In genomic region chr6:95098366-95099109, GRCm38 (mm10) we compare ENCODE assay signal across 8 mouse cellular contexts. TPM values are rescaled to one million over a fixed set of nuclear protein-coding genes. Genes with fewer than 3 reads are reported as not detected.
DNase-seq lines count a peak whose midpoint lies in the region; ATAC-seq lines count a peak whose summit lies in the region.

No protein-coding gene starts in this region.

- H3K27me3 ChIP-seq in kidney, embryonic 16.5 days (ENCODE audit: insufficient read depth, low read length) = no peaks in the 10 kb centered on the region
- H3K27me3 ChIP-seq in limb, embryonic 15.5 days = no peaks in the 10 kb centered on the region
- no peaks in the 10 kb centered on the region for H3K27me3 ChIP-seq in stomach, embryonic 15.5 days (replicated peaks)

- no peaks in the 10 kb centered on the region for H3K9me3 ChIP-seq in kidney, embryonic 16.5 days (ENCODE audit: low read length)
- H3K9me3 ChIP-seq in limb, embryonic 15.5 days = no peaks in the 10 kb centered on the region
- no peaks in the 10 kb centered on the region for H3K9me3 ChIP-seq in stomach, embryonic 15.5 days

- 0 out of 2 replicates have a peak, but pooled peaks cover 3% of the 10 kb centered on the region for H3K4me1 ChIP-seq in kidney, embryonic 16.5 days (ENCODE audit: insufficient read depth, low read length)
- H3K4me1 ChIP-seq in limb, embryonic 15.5 days = peaks cover 5% of the 10 kb centered on the region
- H3K4me1 ChIP-seq in stomach, embryonic 15.5 days = 0 out of 2 replicates have a peak, but pooled peaks cover 4% of the 10 kb centered on the region

- H3K27ac ChIP-seq in kidney, embryonic 16.5 days (ENCODE audit: low read length) = no peak overlapping the region
- H3K27ac ChIP-seq in limb, embryonic 15.5 days = no peak overlapping the region; the same call in 1 of the 2 replicates
- H3K27ac ChIP-seq in stomach, embryonic 15.5 days = no peak overlapping the region

- no peak overlapping the region for H3K9ac ChIP-seq in kidney, embryonic 16.5 days (replicated peaks; ENCODE audit: low read length)
- no peak overlapping the region for H3K9ac ChIP-seq in limb, embryonic 15.5 days
- no peak overlapping the region for H3K9ac ChIP-seq in stomach, embryonic 15.5 days

- peak; percentile 99 for ATAC-seq in common myeloid progenitor, adult 5-6 weeks (replicated peaks; ENCODE audit: low read depth, poor library complexity, severe bottlenecking)
- peak; percentile 49; the same call in 1 of the 2 replicates for ATAC-seq in kidney, embryonic 16.5 days (ENCODE audit: low FRiP score, low TSS enrichment)
- ATAC-seq in limb, embryonic 15.5 days (ENCODE audit: insufficient number of reproducible peaks, low FRiP score, low TSS enrichment, low read depth) = peak; percentile 74
- ATAC-seq in stomach, embryonic 15.5 days (ENCODE audit: insufficient read depth, low FRiP score, low read depth) = peak; percentile 53; the same call in 1 of the 2 replicates

- H3K36me3 ChIP-seq in kidney, embryonic 16.5 days (ENCODE audit: insufficient read depth, low read length) = no peaks in the 10 kb centered on the region
- no peaks in the 10 kb centered on the region for H3K36me3 ChIP-seq in limb, embryonic 15.5 days
- H3K36me3 ChIP-seq in stomach, embryonic 15.5 days = no peaks in the 10 kb centered on the region

- H3K4me3 ChIP-seq in kidney, embryonic 16.5 days (ENCODE audit: low read length) = no peak overlapping the region
- H3K4me3 ChIP-seq in limb, embryonic 15.5 days = no peak overlapping the region
- no peak overlapping the region for H3K4me3 ChIP-seq in stomach, embryonic 15.5 days (replicated peaks)

- WGBS in kidney, embryonic 16.5 days = 21% methylated on average over 21 of the region's 21 CpGs
- 18% methylated on average over 21 of the region's 21 CpGs for WGBS in limb, embryonic 15.5 days
- 14% methylated on average over 21 of the region's 21 CpGs for WGBS in stomach, embryonic 15.5 days

- H3K4me2 ChIP-seq in kidney, embryonic 16.5 days (replicated peaks; ENCODE audit: low read depth, low read length) = no peak overlapping the region; the same call in 1 of the 2 replicates
- H3K4me2 ChIP-seq in limb, embryonic 15.5 days = peak overlapping the region; percentile 22; the same call in 1 of the 2 replicates
- peak overlapping the region; percentile 30 for H3K4me2 ChIP-seq in stomach, embryonic 15.5 days

- DNase-seq in 3134 (ENCODE audit: extremely low read depth, insufficient read length, low spot score) (peak; percentile 62), ZHBTc4 (ENCODE audit: low read depth, low spot score) (peak; percentile 91)
- DNase-seq in gastrocnemius, postnatal 10 days = peak; percentile 90
- peak; percentile 83 for DNase-seq in neural tube, embryonic 10.5 days (ENCODE audit: extremely low spot score, low spot score)

RNA-seq across cellular contexts. Expression of gene Kbtbd8, which starts 18.5 kb away (rescaled TPM):
- 6.9 and 9.3 TPM in 2 replicates for total RNA-seq in common myeloid progenitor, adult 5-6 weeks (2017)
- under 1 TPM; 0.52 to 0.70 TPM for total RNA-seq in gastrocnemius, postnatal 10 days (2021)
- 3.2 and 3.8 TPM in 2 replicates for polyA plus RNA-seq in kidney, embryonic 16.5 days (2015; fragmentation: Nextera tagmentation; extraction: Ambion mirVana)
- 2.5 and 3.2 TPM in 2 replicates for polyA plus RNA-seq in limb, embryonic 15.5 days (2015; fragmentation: Nextera tagmentation; extraction: Ambion mirVana)
- polyA plus RNA-seq in stomach, embryonic 15.5 days (2015; fragmentation: Nextera tagmentation; extraction: Ambion mirVana) = 4.0 TPM in 2 replicates

Comparison
In these comparisons a context has a peak if more than half of its experiments do, and no peak if none do; other contexts are left out.
1. ATAC-seq: peak in every context shown above with its lines; median percentile 99 in common myeloid progenitor, adult 5-6 weeks; 74 in limb, embryonic 15.5 days; 53 in stomach, embryonic 15.5 days; 49 in kidney, embryonic 16.5 days.